11 mouse cellular contexts compared by ENCODE assay signal in the genomic region with DNA sequence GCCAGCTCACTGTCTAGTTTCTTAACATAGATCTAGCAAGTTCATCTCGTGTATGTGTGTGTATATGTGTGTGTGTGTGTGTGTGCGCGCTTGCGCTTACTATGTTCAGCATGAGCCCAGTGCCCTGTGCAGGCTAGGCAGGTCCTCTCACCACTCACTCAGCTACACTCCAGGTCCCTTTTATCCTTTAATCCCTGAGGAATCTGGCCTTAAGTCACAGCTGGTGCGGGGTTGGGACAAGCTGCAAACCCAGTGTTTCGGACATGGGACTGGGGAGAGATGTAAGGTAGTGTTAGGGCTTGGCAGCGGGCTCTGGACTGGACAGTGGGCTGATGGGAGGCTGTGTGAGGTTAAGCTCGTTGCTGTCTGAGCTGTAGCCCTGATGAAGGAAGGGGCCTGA. TPM values are rescaled to one million over a fixed set of nuclear protein-coding genes. Genes with fewer than 3 reads are reported as not detected.
A peak's percentile ranks its signal among the peaks of the same experiment; 100 is the strongest.
DNase-seq lines count a peak whose midpoint lies in the region; ATAC-seq lines count a peak whose summit lies in the region.
"Had no signal": no experiment of that assay in that cellular context is flagged by ENCODE, and none has a peak within 500 bp of the region (broad histone marks: within the 10 kb centered on the region; RNA-seq: fewer than 3 reads in every experiment).

No protein-coding gene starts in this region.

- DNase-seq in heart, adult 11 months, result peak; percentile 91
- no peak for DNase-seq in heart, postnatal 36 days
- no peak for DNase-seq in midbrain, embryonic 11.5 days (ENCODE audit: low spot score, missing footprints)
- no peak for DNase-seq in thymus, postnatal 10 days (ENCODE audit: low spot score in 2 of 2)
- no peak for DNase-seq in urinary bladder, postnatal 25 days (ENCODE audit: low spot score)
- DNase-seq: adrenal gland, postnatal 25 days; lung, postnatal 14 days had no signal

- H3K27ac ChIP-seq in midbrain, embryonic 11.5 days (ENCODE audit: low read depth, low read length), result peak overlapping the region; percentile 11; the same call in 1 of the 2 replicates
- no peak overlapping the region for H3K27ac ChIP-seq in kidney, embryonic 14.5 days (ENCODE audit: low read depth, low read length)
- H3K27ac ChIP-seq: kidney, postnatal 0 days had no signal

- no peaks in the 10 kb centered on the region for H3K9me3 ChIP-seq in megakaryocyte, embryonic 14.5 days
- no peaks in the 10 kb centered on the region for H3K9me3 ChIP-seq in midbrain, embryonic 11.5 days (ENCODE audit: control insufficient read depth, low read length)
- no peaks in the 10 kb centered on the region for H3K9me3 ChIP-seq in kidney, embryonic 14.5 days (ENCODE audit: control insufficient read depth, low read length)

- peaks cover 42% of the 10 kb centered on the region for H3K36me3 ChIP-seq in megakaryocyte, embryonic 14.5 days (replicated peaks; ENCODE audit: low read length)
- H3K36me3 ChIP-seq in midbrain, embryonic 11.5 days (ENCODE audit: control insufficient read depth, insufficient read depth, low read length), result no peaks in the 10 kb centered on the region
- no peaks in the 10 kb centered on the region for H3K36me3 ChIP-seq in kidney, embryonic 14.5 days (ENCODE audit: control insufficient read depth, insufficient read depth, low read length)

- peaks cover 94% of the 10 kb centered on the region for H3K4me1 ChIP-seq in megakaryocyte, embryonic 14.5 days
- H3K4me1 ChIP-seq in midbrain, embryonic 11.5 days (ENCODE audit: control insufficient read depth, insufficient read depth, low read length), result peaks cover 64% of the 10 kb centered on the region
- H3K4me1 ChIP-seq in kidney, embryonic 14.5 days (ENCODE audit: control insufficient read depth, insufficient read depth, low read length), result peaks cover 34% of the 10 kb centered on the region

- no peaks in the 10 kb centered on the region for H3K27me3 ChIP-seq in megakaryocyte, embryonic 14.5 days (replicated peaks)
- H3K27me3 ChIP-seq in midbrain, embryonic 11.5 days (ENCODE audit: control insufficient read depth, insufficient read depth, low read length), result no peaks in the 10 kb centered on the region
- H3K27me3 ChIP-seq in kidney, embryonic 14.5 days (ENCODE audit: control insufficient read depth, insufficient read depth, low read length), result no peaks in the 10 kb centered on the region

- H3K4me3 ChIP-seq in megakaryocyte, embryonic 14.5 days (replicated peaks), result peak overlapping the region; percentile 20
- H3K4me3 ChIP-seq in midbrain, embryonic 11.5 days (ENCODE audit: low read depth, low read length), result no peak overlapping the region
- no peak overlapping the region for H3K4me3 ChIP-seq in kidney, embryonic 14.5 days (ENCODE audit: low read length)

- no peak overlapping the region for H3K9ac ChIP-seq in midbrain, embryonic 11.5 days (ENCODE audit: low read length)
- H3K9ac ChIP-seq in kidney, embryonic 14.5 days (ENCODE audit: low read depth, low read length), result no peak overlapping the region

- H3K4me2 ChIP-seq in midbrain, embryonic 11.5 days, result no peak overlapping the region
- H3K4me2 ChIP-seq in kidney, embryonic 14.5 days (replicated peaks; ENCODE audit: low read depth, low read length), result no peak overlapping the region

- WGBS in midbrain, embryonic 11.5 days, result 61% methylated on average over 8 of the region's 8 CpGs
- 81% methylated on average over 8 of the region's 8 CpGs for WGBS in kidney, embryonic 14.5 days

- no peak for ATAC-seq in megakaryocyte, adult 5-6 weeks (ENCODE audit: poor library complexity, severe bottlenecking)
- ATAC-seq in midbrain, embryonic 11.5 days (ENCODE audit: low FRiP score), result no peak
- no peak for ATAC-seq in kidney, embryonic 14.5 days (ENCODE audit: low FRiP score, low TSS enrichment)

- intact Hi-C loops in heart, postnatal 36 days (cut with DNase I), result no loop called here

RNA-seq across cellular contexts. Expression of a gene that starts 19.1 kb away (rescaled TPM):
- 10 to 100 TPM; 75.5 to 80.0 TPM for total RNA-seq in heart, postnatal 36 days (2021)
- polyA plus RNA-seq in megakaryocyte, embryonic 14.5 days (2012; ENCODE audit: insufficient read depth, low replicate concordance), result 20.7 and 115 TPM in 2 replicates
- total RNA-seq in megakaryocyte, adult 5-6 weeks (2015), result 26.9 and 27.2 TPM in 2 replicates
- total RNA-seq in megakaryocyte, adult 5-6 weeks (2017), result 11.5 and 13.9 TPM in 2 replicates
- polyA plus RNA-seq in midbrain, embryonic 11.5 days (2014; fragmentation: Nextera tagmentation; extraction: Ambion mirVana), result 52.6 and 64.1 TPM in 2 replicates
- 65.8 and 73.1 TPM in 2 replicates for polyA plus RNA-seq in kidney, embryonic 14.5 days (2014; fragmentation: Nextera tagmentation; extraction: Ambion mirVana)
